Mouse (Mus musculus) G1E (cell line): ENCODE measurements around the gene Pkig.

Source experiments
- CTCF ChIP-seq: IDR thresholded peaks from 2 replicates; pipeline ENCODE4 v1.5.1; 2012; ENCODE audit warnings: low read depth, low read length, inconsistent platforms, mixed read lengths
- GATA1 ChIP-seq: IDR thresholded peaks from 2 replicates; pipeline ENCODE4 v1.6.1; 2012; ENCODE audit warnings: borderline replicate concordance, low read length, inconsistent platforms, mixed read lengths
- GATA2 ChIP-seq: IDR thresholded peaks from 2 replicates; pipeline ENCODE4 v1.6.1; 2012; ENCODE audit warnings: low read depth, low read length, inconsistent platforms, borderline replicate concordance
- POLR2AphosphoS5 ChIP-seq: IDR thresholded peaks from 2 replicates; pipeline ENCODE4 v1.6.1; 2012; ENCODE audit warnings: low read depth, low read length, inconsistent platforms; ENCODE audit not compliant: insufficient replicate concordance

DNA sequence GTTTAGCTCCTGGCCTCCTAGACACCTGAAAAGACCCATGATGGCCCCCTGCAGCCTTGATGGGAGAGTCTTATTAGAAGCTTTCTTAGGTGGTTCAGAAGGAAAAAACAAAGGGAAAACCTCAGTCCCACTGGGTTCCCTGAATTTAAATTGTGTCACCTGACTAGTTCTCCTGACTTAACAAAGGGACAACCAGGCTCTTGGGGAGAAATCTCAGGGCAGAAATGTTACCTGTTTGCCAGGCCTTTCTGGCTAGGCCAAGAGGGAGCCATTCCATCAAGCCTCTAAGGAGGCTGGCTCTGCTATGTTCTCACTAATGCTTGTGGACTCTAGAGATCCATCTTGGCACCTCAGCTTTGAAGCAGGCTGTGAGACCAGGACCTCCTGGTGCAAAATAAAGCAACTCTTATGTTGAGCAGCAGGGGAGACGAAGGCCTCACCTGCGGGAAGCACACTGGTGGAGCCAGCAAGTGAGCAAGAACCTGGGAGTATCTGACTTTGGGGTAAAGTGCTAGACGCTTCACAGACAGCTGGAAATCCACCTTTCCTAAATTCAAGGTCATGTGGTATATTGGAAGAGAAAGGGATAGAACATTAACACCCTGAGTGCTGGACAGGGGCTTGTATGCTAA lies 40.8 kb upstream of the Pkig start:
- TF ChIP-seq CTCF (no peak), GATA1 (no peak), GATA2 (no peak), POLR2AphosphoS5 (no peak)
